Mouse (Mus musculus) cerebellum, adult 11 months (tissue): ENCODE results near the gene Osbpl10.

Experiments
- DNase-seq: peaks from one replicate; pipeline ENCODE4 v3.0.0; 2022

Gene Osbpl10

GRCm38 (mm10) chr9:115172096-115172495 lies 193.7 kb downstream of the Osbpl10 start:
- DNase-seq: no peak

GRCm38 (mm10) chr9:115179154-115179553 lies 200.8 kb downstream of the Osbpl10 start:
- DNase-seq: no peak

- no peak for DNase-seq
Observed at GRCm38 (mm10) chr9:115179935-115180334, 201.6 kb downstream of the Osbpl10 start.

GRCm38 (mm10) chr9:115186402-115186801 lies 208.0 kb downstream of the Osbpl10 start:
- no peak for DNase-seq

- DNase-seq: no peak
Observed at GRCm38 (mm10) chr9:115190376-115190942, 212.1 kb downstream of the Osbpl10 start.

- no peak for DNase-seq
Observed at GRCm38 (mm10) chr9:115192890-115193289, 214.5 kb downstream of the Osbpl10 start.

GRCm38 (mm10) chr9:115197082-115197481 lies 218.7 kb downstream of the Osbpl10 start:
- DNase-seq: no peak

- DNase-seq: no peak
Observed at GRCm38 (mm10) chr9:115200166-115200862, 221.9 kb downstream of the Osbpl10 start.

GRCm38 (mm10) chr9:115201264-115201663 lies 222.9 kb downstream of the Osbpl10 start:
- no peak for DNase-seq

- no peak for DNase-seq
Observed at GRCm38 (mm10) chr9:115203136-115203535, 224.8 kb downstream of the Osbpl10 start.

- no peak for DNase-seq
Observed at GRCm38 (mm10) chr9:115205491-115205890, 227.1 kb downstream of the Osbpl10 start.

- no peak for DNase-seq
Observed at GRCm38 (mm10) chr9:115206219-115206618, 227.8 kb downstream of the Osbpl10 start.

- no peak for DNase-seq
Observed at GRCm38 (mm10) chr9:115209737-115210136, 231.4 kb downstream of the Osbpl10 start.

GRCm38 (mm10) chr9:115210535-115210934 lies 232.2 kb downstream of the Osbpl10 start:
- no peak for DNase-seq

- DNase-seq: no peak
Observed at GRCm38 (mm10) chr9:115213755-115214264, 235.4 kb downstream of the Osbpl10 start.

- DNase-seq: no peak
Observed at GRCm38 (mm10) chr9:115214572-115215571, 236.5 kb downstream of the Osbpl10 start.

- DNase-seq: no peak
Observed at GRCm38 (mm10) chr9:115215830-115216701, 237.7 kb downstream of the Osbpl10 start.

GRCm38 (mm10) chr9:115217984-115218383 lies 239.6 kb downstream of the Osbpl10 start:
- no peak for DNase-seq

- no peak for DNase-seq
Observed at GRCm38 (mm10) chr9:115220466-115220865, 242.1 kb downstream of the Osbpl10 start.

GRCm38 (mm10) chr9:115221265-115221664 lies 242.9 kb downstream of the Osbpl10 start:
- no peak for DNase-seq

- DNase-seq: no peak
Observed at GRCm38 (mm10) chr9:115224744-115225354, 246.5 kb downstream of the Osbpl10 start.

- no peak for DNase-seq
Observed at GRCm38 (mm10) chr9:115229145-115229544, 250.8 kb downstream of the Osbpl10 start.
